Mouse (Mus musculus): ENCODE data around the gene Cers5. TPM values are rescaled to one million over a fixed set of nuclear protein-coding genes. Genes with fewer than 3 reads are reported as not detected.
"Not testable (repeated sequence)": the region's sequence is repeated elsewhere in the genome, so short reads cannot be mapped to it uniquely, and the experiment has no call there.

The Cers5 gene
- total RNA-seq, 2 experiments from 2014 or later = 24.8 to 27.3 TPM

- intact Hi-C loops (cut with DNase I) = loop anchor here (2.0 kb wide), 1 partner anchor 65 kb away; no protein-coding TSS in a partner anchor
- peak in 1 of 2 experiments; percentile 45 for DNase-seq
Measured at GRCm38 (mm10) chr15:99714206-99714605, 58.5 kb downstream of the Cers5 start.

GRCm38 (mm10) chr15:99713569-99713968 lies 59.1 kb downstream of the Cers5 start:
- intact Hi-C loops (cut with DNase I) = no loop called here

GRCm38 (mm10) chr15:99712666-99713559 lies 59.8 kb downstream of the Cers5 start:
- intact Hi-C loops (cut with DNase I) = no loop called here

More at GRCm38 (mm10) chr15:99713569-99713968, 59.1 kb downstream of the Cers5 start:
- no peak for DNase-seq

GRCm38 (mm10) chr15:99711491-99711890 lies 61.2 kb downstream of the Cers5 start:
- DNase-seq = no peak
- intact Hi-C loops (cut with DNase I) = no loop called here

More at GRCm38 (mm10) chr15:99712666-99713559, 59.8 kb downstream of the Cers5 start:
- no peak for DNase-seq

GRCm38 (mm10) chr15:99710221-99711190 lies 62.2 kb downstream of the Cers5 start:
- intact Hi-C loops (cut with DNase I) = no loop called here
- DNase-seq = no peak

- no peak for DNase-seq
- intact Hi-C loops (cut with DNase I) = no loop called here
Measured at GRCm38 (mm10) chr15:99708176-99708575, 64.5 kb downstream of the Cers5 start.

GRCm38 (mm10) chr15:99705440-99706048 lies 67.1 kb downstream of the Cers5 start, which contains the start of gene Gm17349:
Gene Gm17349, minus strand, starts transcription at chr15:99705490.
- peak; percentile 72 to 79 for DNase-seq
- intact Hi-C loops (cut with DNase I) = loop anchor here (2.0 kb wide), 1 partner anchor 19 kb away; the partner anchor contains the start of gene Cox14

- peak in 1 of 2 experiments; percentile 43 for DNase-seq
- intact Hi-C loops (cut with DNase I) = loop anchor here (2.0 kb wide), 1 partner anchor 20 kb away; the partner anchor contains the start of gene Cox14
Measured at GRCm38 (mm10) chr15:99704881-99705280, 67.8 kb downstream of the Cers5 start.

- intact Hi-C loops (cut with DNase I) = loop anchor here (2.0 kb wide), 1 partner anchor 21 kb away; the partner anchor contains the start of gene Cox14
- peak in 1 of 2 experiments; percentile 47 for DNase-seq
Measured at GRCm38 (mm10) chr15:99704041-99704681, 68.5 kb downstream of the Cers5 start.

GRCm38 (mm10) chr15:99703676-99704040 lies 69.0 kb downstream of the Cers5 start:
- intact Hi-C loops (cut with DNase I) = loop anchor here (2.0 kb wide), 1 partner anchor 21 kb away; the partner anchor contains the start of gene Cox14
- no peak for DNase-seq

GRCm38 (mm10) chr15:99703104-99703503 lies 69.6 kb downstream of the Cers5 start:
- no peak for DNase-seq
- intact Hi-C loops (cut with DNase I) = no loop called here

GRCm38 (mm10) chr15:99701999-99702900 lies 70.4 kb downstream of the Cers5 start, which contains the start of gene Smarcd1:
Gene Smarcd1, plus strand, starts transcription at chr15:99702129.
- intact Hi-C loops (cut with DNase I) = no loop called here
- peak; percentile 96 to 97 for DNase-seq

- DNase-seq; intact Hi-C loops (cut with DNase I): not testable (repeated sequence)
Measured at GRCm38 (mm10) chr15:99701640-99701998, 71.1 kb downstream of the Cers5 start.

- DNase-seq = no peak
- intact Hi-C loops (cut with DNase I) = no loop called here
Measured at GRCm38 (mm10) chr15:99700219-99701106, 72.2 kb downstream of the Cers5 start.

- intact Hi-C loops (cut with DNase I) = no loop called here
- DNase-seq = no peak
Measured at GRCm38 (mm10) chr15:99699715-99700114, 73.0 kb downstream of the Cers5 start.

GRCm38 (mm10) chr15:99698533-99699085 lies 74.1 kb downstream of the Cers5 start:
- DNase-seq = no peak
- intact Hi-C loops (cut with DNase I) = no loop called here

GRCm38 (mm10) chr15:99697309-99697708 lies 75.4 kb downstream of the Cers5 start:
- no peak for DNase-seq
- intact Hi-C loops (cut with DNase I) = no loop called here
